Mouse (Mus musculus): ENCODE data around the gene Lgalsl.
A peak's percentile ranks its signal among the peaks of the same experiment; 100 is the strongest.

Lgalsl gene

DNA sequence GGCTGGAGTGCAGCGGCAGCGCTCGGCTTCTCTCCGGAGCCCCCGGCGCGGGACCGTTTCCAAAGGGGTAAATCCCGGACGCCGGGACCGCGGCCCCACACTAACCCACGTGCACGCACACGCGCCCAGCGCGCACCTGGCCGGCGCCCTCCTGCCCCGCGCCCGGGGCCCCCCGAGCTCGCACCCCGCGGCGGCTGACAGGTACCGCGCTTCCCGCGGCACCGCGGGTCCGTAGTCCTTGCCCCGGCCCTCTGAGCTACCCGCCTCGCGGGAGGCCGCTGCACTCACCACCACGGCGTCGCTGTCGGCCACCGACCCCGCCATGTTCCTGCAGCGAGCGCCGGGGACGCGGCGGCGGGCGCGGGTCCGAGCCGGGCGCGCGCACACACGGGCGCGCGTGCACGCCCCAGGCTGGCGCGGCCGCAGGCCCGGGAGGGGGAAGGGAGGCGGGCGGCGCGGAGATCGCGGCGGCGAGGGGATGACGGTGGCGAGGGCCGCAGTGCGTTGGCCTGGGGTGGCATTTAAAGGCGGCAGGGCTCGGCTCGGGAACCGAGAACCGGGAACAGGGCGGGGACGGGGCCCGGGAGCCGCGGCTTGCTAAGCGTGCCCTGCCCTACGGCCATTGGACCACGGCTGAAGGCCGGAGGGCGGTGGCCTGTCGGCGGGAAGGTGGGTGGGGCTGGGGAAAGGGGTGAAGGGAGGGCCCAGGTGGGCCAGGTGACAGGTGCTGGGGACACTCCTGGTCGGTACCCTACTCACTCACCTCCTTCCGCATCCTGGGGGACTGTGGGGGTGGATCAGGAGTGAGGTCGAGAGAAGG, at the start of gene Lgalsl:
Gene Lgalsl, minus strand, starts transcription at position 371 of the 820 bp plus-strand sequence.
- peak; percentile 76 for DNase-seq

DNA sequence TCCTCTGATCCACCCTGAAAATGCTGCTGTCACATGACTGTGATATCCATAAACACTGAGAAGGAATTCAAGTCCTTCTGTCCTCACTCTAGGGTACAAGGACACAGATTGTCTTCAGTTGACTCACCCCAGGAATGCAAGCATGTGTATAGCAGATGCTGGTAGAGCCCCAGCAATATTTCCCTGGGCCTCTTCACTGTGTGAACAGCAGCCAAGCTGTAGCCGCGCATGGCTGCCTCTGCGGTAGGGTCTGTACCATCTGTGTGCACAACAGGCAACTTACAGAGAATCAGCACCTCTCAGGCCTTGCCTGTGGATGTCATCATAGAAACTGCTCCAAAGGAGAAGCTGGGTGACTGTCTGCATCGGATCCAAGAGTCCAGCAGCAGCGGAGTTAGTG, 47.8 kb upstream of the Lgalsl start:
- no peak for DNase-seq

DNA sequence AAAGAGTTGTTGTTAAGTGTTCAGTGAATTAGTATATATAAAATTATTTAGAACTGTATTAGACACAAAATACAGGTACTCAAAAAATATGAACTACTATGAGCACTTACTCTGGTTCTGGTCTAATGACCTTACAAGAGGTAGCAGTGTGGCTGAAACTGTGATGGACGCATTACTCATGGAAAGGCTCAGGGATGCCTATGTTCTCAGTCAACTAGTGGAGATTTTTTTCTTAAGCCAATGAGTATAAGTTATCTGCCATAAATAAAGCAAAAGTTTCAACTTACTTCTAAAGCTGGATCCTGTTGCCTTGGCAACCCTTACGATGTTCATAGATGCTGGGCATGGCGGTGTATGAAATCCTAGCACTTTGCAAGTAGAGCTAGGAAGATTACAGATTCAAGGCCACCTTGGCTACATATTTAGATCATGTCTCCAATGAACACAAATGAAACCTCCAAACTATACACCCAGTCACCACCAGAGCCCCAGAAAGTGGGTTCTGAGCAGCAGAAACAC, 46.8 kb upstream of the Lgalsl start:
- no peak for DNase-seq

DNA sequence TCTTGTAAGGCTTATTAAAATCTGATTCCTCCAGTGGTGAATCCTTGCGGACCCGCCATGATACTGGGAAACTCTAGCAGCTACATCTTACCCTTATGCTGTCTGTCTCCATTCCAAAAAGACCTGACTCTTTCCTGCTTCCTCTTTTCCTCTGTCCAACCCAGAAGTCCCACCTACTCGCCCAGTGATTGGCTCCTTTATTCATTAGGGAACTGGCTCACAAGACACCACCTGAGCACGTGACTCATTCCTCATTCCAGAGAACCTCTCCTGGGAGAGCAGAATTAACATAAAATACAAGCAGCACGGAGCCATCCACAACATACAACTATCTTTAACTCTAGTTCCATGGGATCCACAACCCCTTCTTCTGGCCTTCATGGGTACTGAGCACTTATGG, 42.5 kb upstream of the Lgalsl start:
- DNase-seq: no peak

DNA sequence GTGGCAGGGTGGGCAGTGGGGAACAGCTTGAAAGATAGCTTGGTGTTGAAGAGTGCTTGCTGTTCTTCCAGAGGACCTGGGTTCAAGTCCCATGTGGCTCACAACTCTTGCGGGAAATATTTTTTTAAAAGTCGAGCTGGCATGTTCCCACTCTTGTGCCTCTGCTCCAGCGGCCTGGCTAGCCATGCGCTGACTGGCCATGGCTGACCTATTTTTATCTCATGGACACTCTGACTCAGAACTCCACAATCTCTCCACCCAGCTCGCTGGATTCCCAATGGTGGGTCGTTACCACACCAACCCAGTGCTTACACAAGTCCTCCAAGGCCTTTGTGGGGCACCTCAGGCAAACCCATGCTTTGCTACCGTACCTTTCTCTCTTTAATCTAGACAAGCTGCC, 42.1 kb upstream of the Lgalsl start:
- DNase-seq: no peak

DNA sequence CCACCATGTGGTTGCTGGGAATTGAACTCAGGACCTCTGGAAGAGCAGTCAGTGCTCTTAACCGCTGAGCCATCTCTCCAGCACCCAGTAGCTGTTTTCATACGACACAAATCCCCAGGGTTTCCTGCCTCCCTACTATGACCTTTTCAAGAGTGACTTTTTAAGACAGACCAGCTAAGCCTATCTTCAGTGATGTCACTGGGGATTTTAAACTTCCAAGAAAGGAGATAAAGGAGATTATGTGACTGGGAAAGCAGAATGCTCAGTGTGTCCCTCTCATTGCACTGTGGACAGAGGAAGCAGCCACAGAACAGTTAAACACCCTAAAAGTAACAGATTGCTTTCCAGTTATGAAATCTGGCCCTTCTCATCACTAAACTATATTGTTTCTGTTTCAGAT, 41.6 kb upstream of the Lgalsl start:
- DNase-seq: no peak

DNA sequence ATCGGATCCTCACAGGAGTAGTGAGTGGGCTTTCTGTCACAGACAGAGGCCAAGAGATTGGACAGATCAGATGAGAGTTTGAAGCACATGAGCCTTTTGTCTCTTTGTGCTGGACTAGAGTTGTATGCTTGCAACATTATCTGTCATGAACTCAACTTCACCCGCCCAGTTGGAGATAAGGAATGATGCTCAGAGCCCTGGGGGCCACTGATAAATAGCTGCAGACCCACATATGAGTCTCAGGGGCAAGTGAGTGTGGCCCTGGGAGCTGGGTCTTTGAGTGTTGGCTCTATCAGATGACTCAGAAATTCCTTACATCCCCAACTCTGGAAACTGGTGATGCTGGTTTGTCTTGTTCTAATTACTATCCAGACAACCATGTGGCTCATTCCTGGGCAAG, 39.1 kb upstream of the Lgalsl start:
- no peak for DNase-seq

DNA sequence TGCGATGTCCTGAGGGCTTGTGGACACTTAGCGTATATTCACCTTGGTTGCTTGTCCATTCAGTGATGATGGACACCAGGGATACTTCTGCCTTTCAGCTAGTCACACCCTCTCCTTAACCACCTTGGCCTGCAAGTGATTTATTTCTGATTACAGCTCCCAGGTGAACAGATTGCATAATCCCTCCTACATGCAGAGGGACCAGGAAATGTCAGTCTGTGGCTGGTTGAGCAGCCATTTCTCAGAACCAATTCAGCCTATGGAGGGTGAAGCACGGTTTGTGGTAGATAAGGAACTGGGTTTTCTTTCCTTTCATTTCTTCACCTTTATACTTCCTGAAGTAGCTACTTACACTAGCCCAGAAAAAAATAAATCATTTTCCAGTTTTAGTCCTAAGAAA, 34.6 kb upstream of the Lgalsl start:
- DNase-seq: no peak

DNA sequence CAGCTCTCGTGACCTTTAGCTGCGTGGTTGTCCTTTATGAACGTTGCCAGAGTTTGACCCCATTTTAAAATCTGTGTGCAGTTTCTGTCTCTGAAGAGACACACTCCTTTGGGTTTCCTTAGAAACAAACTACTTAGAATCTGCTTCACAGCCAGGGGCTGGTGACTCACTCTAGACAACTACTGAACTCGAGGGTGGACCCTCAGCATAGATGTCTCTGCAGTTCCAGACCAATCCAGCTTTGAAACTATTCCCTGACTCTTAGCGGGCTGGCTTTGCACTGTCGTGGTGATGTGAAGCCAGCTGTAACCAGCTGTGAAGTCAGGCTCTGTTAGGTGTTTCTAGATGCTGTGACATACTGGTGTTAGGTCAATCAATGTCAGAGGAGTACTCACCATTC, 33.8 kb upstream of the Lgalsl start:
- no peak for DNase-seq

DNA sequence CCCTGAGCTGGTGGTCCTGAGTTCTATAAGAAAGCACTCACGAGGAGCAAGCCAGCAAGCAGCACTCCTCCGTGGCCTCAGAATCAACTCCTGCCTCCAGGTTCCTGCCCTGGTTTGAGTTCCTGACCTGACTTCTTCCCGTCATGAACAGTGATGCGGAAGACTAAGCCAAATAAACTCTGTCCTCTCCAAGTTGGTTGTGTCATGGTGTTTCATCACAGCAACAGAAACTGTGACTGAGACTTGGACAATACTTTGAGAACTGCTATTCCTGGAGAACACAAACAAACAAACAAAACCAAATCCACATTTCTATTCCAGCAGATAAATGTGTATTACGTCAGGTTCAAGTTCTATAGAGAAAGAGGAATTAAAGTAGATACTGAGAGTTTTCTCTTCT, 31.2 kb upstream of the Lgalsl start:
- no peak for DNase-seq

DNA sequence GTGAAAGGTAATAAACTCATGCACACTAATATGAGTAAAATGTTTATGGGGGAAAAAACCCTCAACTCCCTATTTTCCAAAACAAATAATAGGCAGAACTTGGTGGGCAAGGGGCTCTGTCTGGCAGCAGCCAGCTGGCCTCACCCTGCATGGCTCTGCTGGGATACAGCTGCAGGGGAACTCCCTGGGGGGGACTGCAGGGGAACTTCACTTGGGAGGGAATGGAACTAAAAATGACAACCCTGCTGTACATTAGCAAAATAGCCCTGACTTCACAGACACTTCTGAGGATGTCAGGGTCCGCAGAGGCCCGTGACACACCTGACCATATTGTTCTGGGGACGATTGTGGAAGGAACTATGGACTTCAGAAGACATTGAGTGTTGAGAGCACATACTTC, 29.5 kb upstream of the Lgalsl start:
- no peak for DNase-seq

DNA sequence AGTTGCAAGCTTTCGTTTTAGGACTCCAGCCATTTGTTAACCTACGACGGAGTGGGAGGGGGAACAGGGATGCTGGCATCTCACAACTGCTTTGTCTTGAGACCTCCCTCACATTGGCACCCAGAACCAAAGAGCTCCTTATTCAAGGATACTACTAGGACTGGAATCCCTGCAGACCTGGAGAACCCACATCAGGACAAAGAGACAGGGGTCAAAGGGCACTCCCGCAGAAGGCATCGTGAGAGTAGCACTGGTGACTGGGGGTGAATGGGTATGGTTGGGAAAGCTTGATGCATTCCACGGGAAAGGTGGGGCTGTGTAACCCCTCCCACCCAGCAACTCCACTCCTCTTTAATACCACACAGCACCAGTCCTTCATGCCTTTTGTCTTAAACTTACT, 29.0 kb upstream of the Lgalsl start:
- DNase-seq: no peak

DNA sequence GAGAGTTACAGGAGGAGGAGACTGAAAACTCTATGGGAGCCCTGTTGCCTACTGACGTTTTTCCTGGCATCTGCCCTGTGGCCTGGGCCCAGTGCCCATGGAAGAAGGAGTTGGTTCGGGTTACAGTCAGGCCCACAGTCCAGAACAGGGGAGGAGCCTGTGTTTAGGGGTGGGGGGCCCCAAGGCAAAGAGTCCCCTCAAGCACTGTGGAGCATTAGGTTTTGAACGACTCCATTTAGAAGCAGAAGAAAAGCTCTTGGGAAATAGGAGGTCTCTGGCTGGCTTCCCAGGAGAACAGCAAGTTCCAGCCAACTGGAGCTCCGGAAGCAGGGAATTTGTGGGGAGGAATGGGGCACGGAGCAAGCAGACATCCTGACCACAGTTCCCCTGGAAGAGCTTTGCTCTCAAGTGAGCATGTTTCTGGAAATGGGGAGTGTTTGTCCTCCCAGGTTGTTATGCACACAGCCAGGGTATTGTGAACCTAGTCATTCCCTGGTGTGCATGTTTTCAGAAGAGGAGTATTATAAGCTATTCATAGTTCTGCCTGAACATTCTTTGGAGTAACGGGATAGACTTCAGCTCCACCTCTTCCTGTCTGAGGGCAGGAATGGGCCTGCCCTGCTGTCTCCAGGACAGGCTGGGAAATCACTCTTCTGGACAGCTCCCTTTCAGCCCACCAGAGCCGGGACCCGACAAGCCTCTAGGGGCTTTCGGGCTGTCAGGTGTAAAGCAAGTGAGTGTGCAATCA, 28.2 kb upstream of the Lgalsl start:
- DNase-seq: peak; percentile 67

DNA sequence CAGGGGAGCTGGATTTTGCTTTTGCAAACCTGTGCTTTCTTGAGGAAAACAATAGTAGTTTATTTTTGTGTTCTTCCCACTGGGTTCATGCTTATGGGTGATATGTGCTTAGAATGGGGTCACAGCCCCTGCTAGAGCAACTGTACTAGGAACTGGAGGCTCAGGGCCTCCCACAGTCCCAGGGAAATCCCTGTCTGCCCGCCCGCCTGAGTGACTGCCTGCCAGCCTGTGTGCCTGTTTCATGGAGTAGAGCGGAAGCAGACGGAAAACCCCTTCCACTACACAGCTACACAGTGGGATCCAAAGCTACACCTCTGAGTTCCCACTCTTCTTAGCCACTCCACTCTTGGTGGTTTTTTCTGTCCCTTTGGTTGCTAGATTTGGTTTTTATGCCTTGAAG, 27.1 kb upstream of the Lgalsl start:
- no peak for DNase-seq

DNA sequence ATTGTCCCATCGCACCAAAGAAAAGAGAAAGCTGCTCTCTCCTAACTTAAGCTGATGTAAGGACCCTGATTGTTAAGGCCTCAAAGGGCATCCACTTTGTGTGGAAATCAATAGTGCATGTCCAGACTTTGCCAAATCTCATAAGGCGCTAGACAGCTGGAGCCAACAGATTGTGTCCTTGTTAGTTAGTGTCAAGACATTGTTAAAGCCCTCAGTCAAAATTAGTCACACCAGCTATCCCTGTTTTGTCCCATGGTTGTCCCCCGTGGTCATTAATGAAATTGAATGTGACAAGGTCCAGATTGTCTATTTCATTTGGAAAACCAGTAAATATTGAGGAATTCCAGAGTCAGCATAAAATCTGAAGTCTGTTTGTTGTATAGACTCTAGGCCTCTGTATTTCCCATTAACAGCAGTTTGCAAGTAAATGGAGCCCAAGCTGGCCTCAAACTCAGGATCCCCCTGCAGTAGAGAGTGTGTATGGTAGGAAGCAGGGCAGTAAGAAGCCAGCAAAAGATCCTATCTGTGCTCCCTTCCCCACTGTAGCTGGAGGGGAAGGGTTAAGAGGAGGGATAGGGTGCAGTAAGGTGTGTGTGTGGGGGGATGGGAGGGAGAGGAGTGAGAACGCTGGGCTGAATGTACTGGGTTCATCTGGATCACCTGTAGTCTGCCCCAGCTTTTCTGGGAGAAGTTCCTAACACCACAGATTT, 23.3 kb upstream of the Lgalsl start:
- DNase-seq: no peak

DNA sequence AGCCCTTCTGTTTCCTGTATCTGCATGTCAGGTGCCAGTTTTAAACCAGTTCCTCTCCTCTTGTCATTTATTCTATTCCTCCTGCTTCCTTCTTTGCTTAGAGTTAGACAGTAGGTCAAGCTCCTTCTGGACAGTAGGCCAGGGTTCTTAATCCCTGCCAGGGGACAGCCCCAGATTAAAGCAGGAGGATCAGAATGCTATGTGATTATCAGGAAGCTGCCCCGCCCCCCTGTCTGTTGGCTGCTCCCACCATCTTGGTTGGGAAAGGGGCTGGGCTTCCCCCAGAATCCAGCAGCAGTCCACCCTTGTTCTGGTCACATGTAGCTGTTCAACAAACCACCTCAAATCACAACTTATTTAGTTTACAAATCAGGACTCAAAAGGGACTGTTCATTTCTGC, 19.3 kb upstream of the Lgalsl start:
- DNase-seq: no peak

DNA sequence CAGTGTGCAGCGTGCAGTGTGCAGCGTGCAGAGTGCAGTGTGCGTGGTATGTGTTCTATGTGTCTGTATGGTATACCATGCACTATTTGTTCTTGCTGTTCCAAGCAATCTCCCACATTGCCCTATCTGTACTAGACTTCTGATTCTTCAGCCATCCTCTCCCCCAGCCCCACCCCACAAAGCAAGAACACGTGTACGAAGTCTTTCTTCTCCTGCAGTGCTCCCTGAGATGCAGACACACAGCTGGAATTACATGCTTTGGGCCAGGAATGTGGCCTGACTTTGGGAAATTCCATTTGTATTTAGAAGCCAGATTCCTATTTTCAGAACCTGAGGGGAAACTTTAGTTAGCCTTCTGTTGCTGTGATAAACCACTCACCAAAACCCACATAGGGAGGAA, 18.5 kb upstream of the Lgalsl start:
- DNase-seq: no peak

DNA sequence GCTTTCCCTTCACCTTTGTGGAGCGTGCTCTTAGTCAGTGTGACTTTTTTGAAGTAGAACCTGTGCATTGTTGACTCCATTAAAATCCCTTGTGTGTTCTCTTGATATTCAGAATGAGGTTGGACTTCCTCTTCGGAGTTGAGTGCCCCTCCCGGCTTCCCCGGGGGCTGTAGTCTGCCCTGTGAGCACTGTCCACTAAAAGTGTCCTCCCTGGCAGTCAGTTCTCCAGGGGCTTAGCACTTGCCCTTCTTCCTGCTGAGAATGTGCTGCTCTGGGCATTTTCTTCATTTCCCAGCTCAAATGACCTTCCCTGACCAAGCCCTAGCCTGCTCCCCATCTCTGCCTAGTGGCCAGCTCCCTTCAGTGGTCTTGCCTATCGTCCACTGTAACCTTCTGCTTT, 6.5 kb upstream of the Lgalsl start:
- no peak for DNase-seq

DNA sequence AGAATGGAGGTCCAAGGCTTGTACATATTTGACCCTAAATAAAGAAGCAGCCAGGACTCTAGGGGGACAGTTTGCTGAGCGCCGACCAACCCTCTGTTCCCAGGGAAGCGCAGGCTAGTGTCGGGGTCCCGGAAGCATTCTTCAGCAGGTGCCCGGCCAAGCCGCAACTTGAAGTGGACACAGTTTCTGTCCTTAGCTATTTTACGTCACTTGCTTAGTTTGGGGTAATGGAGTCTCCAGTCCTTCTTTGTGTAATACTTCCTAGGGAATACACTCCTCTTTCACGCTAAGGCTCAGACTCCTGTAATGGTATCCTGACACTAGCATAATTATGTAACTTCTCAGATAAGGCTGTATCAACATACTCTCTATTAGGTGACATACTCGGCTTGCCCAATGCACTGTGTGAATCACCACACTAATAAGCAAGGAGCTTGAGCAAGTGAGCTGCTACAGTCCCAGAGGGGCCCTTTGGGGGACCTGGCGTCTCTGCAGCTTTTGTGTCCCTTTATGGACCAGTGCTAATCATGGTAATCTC, 813 bp upstream of the Lgalsl start:
- DNase-seq: peak; percentile 17

DNA sequence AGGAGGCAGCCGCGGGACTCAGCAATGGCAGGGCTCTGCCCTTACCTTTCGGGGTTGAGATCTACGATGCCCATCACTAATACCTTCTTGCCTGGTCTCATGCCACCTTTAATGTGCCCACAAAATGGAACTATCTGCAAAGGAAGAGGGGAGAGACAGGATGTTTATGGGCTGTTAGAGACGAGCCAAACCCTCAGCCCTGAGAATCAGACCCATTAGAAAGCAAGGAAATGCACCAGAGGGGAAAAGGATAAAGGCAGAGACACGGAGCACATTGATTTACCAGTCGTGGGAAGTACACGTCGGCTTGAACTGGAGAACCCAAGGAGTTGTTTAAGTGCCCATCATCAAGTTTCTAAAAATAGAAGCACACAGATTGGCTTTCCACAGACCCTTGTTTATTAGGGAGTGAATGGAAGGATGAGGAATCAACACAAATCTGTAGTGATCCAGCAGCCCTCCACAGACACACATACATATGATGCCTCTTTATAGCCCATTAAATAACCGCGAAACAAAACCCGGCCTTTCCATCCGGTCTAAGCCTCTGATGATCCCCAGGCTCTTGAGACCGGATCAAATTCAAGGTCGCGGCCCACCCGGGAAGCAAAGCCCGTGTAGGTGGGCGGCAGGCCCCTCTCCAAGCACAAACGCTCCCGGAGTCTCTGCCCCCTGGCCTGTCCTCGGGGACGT, 717 bp downstream of the Lgalsl start:
- DNase-seq: no peak

DNA sequence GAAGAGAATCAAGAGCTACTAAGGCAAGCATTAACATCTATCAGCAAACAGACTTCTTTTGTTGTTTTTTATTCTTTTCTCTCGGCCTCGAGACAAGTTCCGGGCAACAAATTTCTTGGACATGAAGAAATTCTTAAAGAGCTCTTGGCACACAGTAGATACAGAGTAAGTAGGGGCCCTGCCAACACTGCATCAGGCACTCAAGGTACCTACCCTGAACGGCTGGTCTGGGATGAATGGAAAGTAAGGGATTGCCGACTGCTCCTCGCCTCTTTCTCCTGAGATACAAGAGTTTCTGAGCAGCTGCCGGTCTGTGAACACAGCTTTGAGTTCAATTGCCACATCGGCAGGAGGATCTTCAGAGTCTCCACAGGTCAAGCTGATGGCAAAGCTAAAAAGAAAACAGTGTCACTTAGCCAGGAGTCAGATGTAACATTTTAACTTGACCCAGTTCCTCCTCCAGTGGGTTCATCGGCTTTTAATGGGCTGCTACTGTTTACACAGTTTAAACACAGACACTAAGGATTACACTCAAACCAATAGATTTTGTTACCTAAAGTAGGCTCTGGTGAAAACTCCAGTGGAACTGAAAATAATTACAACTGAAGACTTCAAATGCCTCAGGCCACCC, 1.7 kb downstream of the Lgalsl start:
- DNase-seq: no peak

DNA sequence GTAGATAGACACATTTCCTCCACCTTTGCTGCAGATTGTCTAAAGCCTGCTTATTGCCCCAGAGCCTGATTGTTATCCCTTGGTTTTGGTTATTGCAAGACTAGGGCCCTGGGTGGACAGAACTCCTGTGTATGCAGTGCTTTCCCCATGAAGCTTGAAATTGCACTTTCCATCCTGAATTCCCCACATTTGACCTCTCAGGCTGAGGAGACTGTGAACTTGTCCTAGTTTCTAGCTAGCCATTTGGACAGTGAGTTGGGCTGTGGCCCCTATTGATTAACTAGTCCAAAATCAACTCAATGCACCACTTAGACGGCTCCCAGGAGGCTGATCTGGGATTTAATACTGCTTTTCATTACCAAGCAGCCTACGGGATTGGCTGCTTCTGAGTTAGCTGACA, 6.9 kb downstream of the Lgalsl start:
- no peak for DNase-seq
